Mouse (Mus musculus) CH12.LX (cell line): ENCODE measurements around the gene Rab4b. TPM values are rescaled to one million over a fixed set of nuclear protein-coding genes. Genes with fewer than 3 reads are reported as not detected.

ENCODE experiments used
- DNase-seq: peaks from one replicate; pipeline ENCODE4 v3.0.0-alpha.2; 2013; ENCODE audit errors: extremely low read depth
- H3K27ac ChIP-seq: 2 replicates; pipeline ENCODE4 v1.5.1; 2012; ENCODE audit warnings: low read depth, mild to moderate bottlenecking, control low read depth, moderate library complexity; ENCODE audit not compliant: insufficient read depth
- H3K27me3 ChIP-seq: replicated peaks from 2 replicates; pipeline ENCODE3; 2012; ENCODE audit warnings: inconsistent platforms
- H3K36me3 ChIP-seq, 2 experiments: replicated peaks in 1 of 2; 2 replicates each; pipeline versions ENCODE3 to v1.6.1; 2012; ENCODE audit warnings: inconsistent platforms in 1 of 2, low read length in 1 of 2, mild to moderate bottlenecking in 1 of 2, mixed read lengths in 1 of 2, moderate library complexity in 1 of 2; ENCODE audit not compliant: control insufficient read depth in 1 of 2, insufficient read depth in 1 of 2
- H3K4me1 ChIP-seq, 2 experiments: 2 replicates each; pipeline ENCODE4 v1.6.1; 2012; ENCODE audit warnings: inconsistent platforms in 1 of 2, moderate library complexity in 1 of 2; ENCODE audit not compliant: insufficient read depth in 2 of 2, control insufficient read depth in 1 of 2
- H3K4me2 ChIP-seq: 2 replicates; pipeline ENCODE4 v1.6.1; 2012; ENCODE audit warnings: low read depth, mild to moderate bottlenecking, control low read depth; ENCODE audit not compliant: poor library complexity, insufficient read depth, severe bottlenecking
- H3K4me3 ChIP-seq, 3 experiments: fragments of 150-350 bp in 1 of 3; sonication (generic) in 1 of 3; replicated peaks in 1 of 3; 2 replicates each; pipeline versions ENCODE3 to v1.5.1; 2011 to 2012; ENCODE audit warnings: low read depth in 2 of 3, low read length in 2 of 3, mild to moderate bottlenecking in 2 of 3, moderate library complexity in 2 of 3, control low read depth in 1 of 3, improper control_type of control experiment in 1 of 3, inconsistent platforms in 1 of 3, mixed read lengths in 1 of 3; ENCODE audit not compliant: poor library complexity in 1 of 3
- H3K79me2 ChIP-seq: replicated peaks from 2 replicates; pipeline ENCODE4 v1.6.1; 2012; ENCODE audit warnings: mild to moderate bottlenecking, moderate library complexity; ENCODE audit not compliant: control insufficient read depth, poor library complexity, insufficient read depth, severe bottlenecking; ENCODE audit errors: extremely low read depth
- H3K9ac ChIP-seq: 2 replicates; pipeline ENCODE4 v1.6.1; 2012; ENCODE audit warnings: low read depth, mild to moderate bottlenecking, control low read depth, moderate library complexity; ENCODE audit not compliant: insufficient read depth
- H3K9me3 ChIP-seq: replicated peaks from 2 replicates; pipeline ENCODE3; 2012; ENCODE audit warnings: low read length, inconsistent platforms, mixed read lengths
- CHD1 ChIP-seq: IDR thresholded peaks from 2 replicates; pipeline ENCODE4 v1.6.1; 2012; ENCODE audit warnings: low read depth, low read length, improper control_type of control experiment, inconsistent platforms
- CHD2 ChIP-seq: IDR thresholded peaks from 2 replicates; pipeline ENCODE4 v1.6.1; 2011; ENCODE audit warnings: low read length, improper control_type of control experiment
- CTCF ChIP-seq, 2 experiments: IDR thresholded peaks in 1 of 2; conservative IDR thresholded peaks in 1 of 2; 2 replicates each; pipeline ENCODE4 v1.5.1; 2011 to 2012; ENCODE audit warnings: low read depth in 2 of 2, low read length in 2 of 2, improper control_type of control experiment in 1 of 2, inconsistent platforms in 1 of 2, mild to moderate bottlenecking in 1 of 2, moderate library complexity in 1 of 2
- E2F4 ChIP-seq: IDR thresholded peaks from 2 replicates; pipeline ENCODE4 v1.6.1; 2011; ENCODE audit warnings: low read depth, low read length, improper control_type of control experiment; ENCODE audit not compliant: insufficient replicate concordance
- ETS1 ChIP-seq: conservative IDR thresholded peaks from 2 replicates; pipeline ENCODE4 v1.6.1; 2012; ENCODE audit warnings: low read depth, mild to moderate bottlenecking, inconsistent platforms, low read length, improper control_type of control experiment, moderate library complexity
- JUN ChIP-seq: IDR thresholded peaks from 2 replicates; pipeline ENCODE4 v1.6.1; 2011; ENCODE audit warnings: low read depth, mild to moderate bottlenecking, low read length, improper control_type of control experiment, moderate library complexity; ENCODE audit not compliant: insufficient read depth
- JUND ChIP-seq: conservative IDR thresholded peaks from 2 replicates; pipeline ENCODE4 v1.6.1; 2011; ENCODE audit warnings: low read depth, low read length, improper control_type of control experiment
- MAX ChIP-seq: IDR thresholded peaks from 2 replicates; pipeline ENCODE4 v1.6.1; 2011; ENCODE audit warnings: low read length, improper control_type of control experiment
- MYC ChIP-seq: IDR thresholded peaks from 2 replicates; pipeline ENCODE4 v1.6.1; 2011; ENCODE audit warnings: low read depth, mild to moderate bottlenecking, improper control_type of control experiment, low read length
- NELFE ChIP-seq: IDR thresholded peaks from 2 replicates; pipeline ENCODE4 v1.6.1; 2011; ENCODE audit warnings: low read depth, low read length, improper control_type of control experiment
- NRF1 ChIP-seq: IDR thresholded peaks from 2 replicates; pipeline ENCODE4 v1.6.1; 2014; ENCODE audit warnings: low read depth, mild to moderate bottlenecking, inconsistent platforms, low read length, improper control_type of control experiment, moderate library complexity
- POLR2A ChIP-seq: IDR thresholded peaks from 2 replicates; pipeline ENCODE4 v1.6.1; 2011; ENCODE audit warnings: low read depth, mild to moderate bottlenecking, improper control_type of control experiment, low read length
- POLR2AphosphoS2 ChIP-seq: IDR thresholded peaks from 2 replicates; pipeline ENCODE4 v1.6.1; 2011; ENCODE audit warnings: low read depth, low read length, improper control_type of control experiment
- RAD21 ChIP-seq: IDR thresholded peaks from 2 replicates; pipeline ENCODE4 v1.6.1; 2011; ENCODE audit warnings: low read depth, mild to moderate bottlenecking, low read length, improper control_type of control experiment, moderate library complexity
- RCOR1 ChIP-seq: conservative IDR thresholded peaks from 2 replicates; pipeline ENCODE4 v1.6.1; 2012; ENCODE audit warnings: low read depth, mild to moderate bottlenecking, inconsistent platforms, low read length, improper control_type of control experiment
- SMC3 ChIP-seq: IDR thresholded peaks from 2 replicates; pipeline ENCODE4 v1.6.1; 2011; ENCODE audit warnings: low read depth, low read length, improper control_type of control experiment
- TBP ChIP-seq: conservative IDR thresholded peaks from 2 replicates; pipeline ENCODE4 v1.6.1; 2011; ENCODE audit warnings: low read depth, low read length, improper control_type of control experiment
- TCF12 ChIP-seq: IDR thresholded peaks from 2 replicates; pipeline ENCODE4 v1.6.1; 2014; ENCODE audit warnings: low read depth, mild to moderate bottlenecking, inconsistent platforms, low read length, improper control_type of control experiment
- UBTF ChIP-seq: IDR thresholded peaks from 2 replicates; pipeline ENCODE4 v1.6.1; 2012; ENCODE audit warnings: low read depth, mild to moderate bottlenecking, inconsistent platforms, low read length, improper control_type of control experiment, moderate library complexity
- USF1 ChIP-seq: IDR thresholded peaks from 2 replicates; pipeline ENCODE4 v1.6.1; 2014; ENCODE audit warnings: low read depth, mild to moderate bottlenecking, inconsistent platforms, low read length, improper control_type of control experiment
- ZC3H11A ChIP-seq: IDR thresholded peaks from 2 replicates; pipeline ENCODE4 v1.6.1; 2012; ENCODE audit warnings: low read depth, mild to moderate bottlenecking, inconsistent platforms, low read length, improper control_type of control experiment
- ZMIZ1 ChIP-seq: IDR thresholded peaks from 2 replicates; pipeline ENCODE4 v1.6.1; 2012; ENCODE audit warnings: low read depth, mild to moderate bottlenecking, inconsistent platforms, low read length, improper control_type of control experiment
- dilution Hi-C: fragments of 300-500 bp; cut with MboI; formaldehyde crosslinking; loops from 2 replicates; pipeline ENCODE4 v1.14.3; 2020; ENCODE audit warnings: low sequenced_read_pairs; ENCODE audit not compliant: extremely low pct_unique_long_range_greater_than_20kb, extremely low pct_ligation_motif_present
- in situ Hi-C: fragments of 300-500 bp; cut with MboI; formaldehyde crosslinking; loops from 3 replicates; pipeline ENCODE4 v1.14.3; 2019; ENCODE audit warnings: low sequenced_read_pairs, low pct_ligation_motif_present, low pct_unique_long_range_greater_than_20kb, mixed read lengths
- polyA plus RNA-seq: library from polyadenylated mRNA; unstranded; fragments of >175 nt; gene quantifications from 2 replicates; pipeline ENCODE4 v1.2.1, GENCODE M21; 2012; ENCODE audit warnings: low read depth; ENCODE audit not compliant: insufficient read length
- total RNA-seq, 2 experiments: library from RNA; depleted of rRNA; stranded (reverse); fragments of 300-350 nt in 1 of 2; fragments of >200 nt in 1 of 2; gene quantifications; 2 replicates each; pipeline ENCODE4 v1.2.3; 2012 to 2014

The Rab4b gene
- total and polyA plus RNA-seq, 3 experiments = 26.2 to 85.5 (median 39.4) TPM

DNA sequence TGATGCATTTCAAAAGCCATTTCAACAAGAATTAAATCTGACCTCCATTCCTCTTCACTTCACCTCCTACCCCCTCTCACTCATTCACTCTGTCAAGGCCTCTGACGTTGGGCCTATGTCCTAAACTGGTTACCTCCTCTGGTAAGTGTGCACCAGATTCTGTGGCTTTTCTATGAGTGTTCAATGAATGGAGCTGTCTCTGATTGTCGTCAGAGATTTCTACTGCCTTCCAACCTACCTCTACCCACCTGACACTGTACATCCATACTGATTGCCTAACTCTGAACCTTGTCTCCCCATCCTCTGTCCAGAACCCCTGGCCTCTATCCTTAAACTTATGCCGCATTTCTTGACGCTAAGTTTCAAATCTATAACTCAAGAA is 763 bp downstream of the Rab4b start:
- Histone ChIP-seq H3K27me3 (no peaks in the 10 kb centered on the region), H3K4me2 (peak overlapping the region; percentile 97), H3K36me3 (peaks cover 29 to 47% of the 10 kb centered on the region in 2 experiments), H3K4me1 (peaks cover 3 to 56% of the 10 kb centered on the region in 2 experiments; a peak in 3 of 4 replicates), H3K4me3 (peak overlapping the region; percentile 67 to 68 (median 67)), H3K79me2 (peaks cover 7% of the 10 kb centered on the region), H3K9ac (peak overlapping the region; percentile 94), H3K9me3 (no peaks in the 10 kb centered on the region), H3K27ac (peak overlapping the region; percentile 78)
- TF ChIP-seq ETS1 = no peak
- no peak for TF ChIP-seq USF1
- TF ChIP-seq CHD2 = no peak
- no peak for TF ChIP-seq RAD21
- TF ChIP-seq CTCF (conservative IDR thresholded peaks at IDR 0.05 in 1 of 2, IDR thresholded peaks at IDR 0.05 in 1 of 2; ENCODE audit: low read depth in 2 of 2, low read length in 2 of 2) = no peak
- TF ChIP-seq TCF12 = no peak
- TF ChIP-seq JUND = no peak
- TF ChIP-seq TBP = no peak
- no peak for TF ChIP-seq UBTF
- TF ChIP-seq RCOR1 = no peak
- no peak for TF ChIP-seq E2F4
- TF ChIP-seq POLR2AphosphoS2 = no peak
- in situ Hi-C loops (no loop called here), dilution Hi-C loops (no loop called here)
- DNase-seq = no peak

- Histone ChIP-seq H3K4me1 (peaks cover 0 to 64% of the 10 kb centered on the region in 2 experiments; a peak in 2 of 4 replicates), H3K4me2 (no peak overlapping the region), H3K79me2 (peaks cover 7% of the 10 kb centered on the region), H3K9ac (no peak overlapping the region), H3K27ac (no peak overlapping the region), H3K4me3 (no peak overlapping the region), H3K27me3 (no peaks in the 10 kb centered on the region), H3K9me3 (no peaks in the 10 kb centered on the region), H3K36me3 (peaks cover 51 to 61% of the 10 kb centered on the region in 2 experiments)
- in situ Hi-C loops = no loop called here
- dilution Hi-C loops = no loop called here
- TF ChIP-seq JUND (no peak), POLR2A (no peak), CHD1 (no peak), JUN (no peak), UBTF (no peak), POLR2AphosphoS2 (no peak), MAX (no peak), NRF1 (no peak), TCF12 (no peak), TBP (no peak), MYC (no peak), SMC3 (no peak), ZMIZ1 (no peak), NELFE (no peak), RCOR1 (no peak), CTCF (conservative IDR thresholded peaks at IDR 0.05 in 1 of 2, IDR thresholded peaks at IDR 0.05 in 1 of 2; ENCODE audit: low read depth in 2 of 2, low read length in 2 of 2) (no peak), ZC3H11A (no peak)
- DNase-seq = no peak
Measured at GRCm38 (mm10) chr7:27174896-27175295, 3.8 kb downstream of the Rab4b start.
